Comparison of ENCODE assay signal across 9 mouse cellular contexts in genomic region chr2:173264467-173265128, GRCm38 (mm10). TPM values are rescaled to one million over a fixed set of nuclear protein-coding genes. Genes with fewer than 3 reads are reported as not detected.
DNase-seq lines count a peak whose midpoint lies in the region; ATAC-seq and TF ChIP-seq lines count a peak whose summit lies in the region.
"Had no signal": no experiment of that assay in that cellular context is flagged by ENCODE, and none has a peak within 500 bp of the region (broad histone marks: within the 10 kb centered on the region; RNA-seq: fewer than 3 reads in every experiment).

No protein-coding gene starts in this region.

- no peaks in the 10 kb centered on the region for H3K36me3 ChIP-seq in heart, embryonic 16.5 days (ENCODE audit: control insufficient read depth, insufficient read depth)
- H3K36me3 ChIP-seq in kidney, embryonic 15.5 days = no peaks in the 10 kb centered on the region
- no peaks in the 10 kb centered on the region for H3K36me3 ChIP-seq in midbrain, embryonic 16.5 days (ENCODE audit: control insufficient read depth, insufficient read depth, low read length)

- no peak overlapping the region for H3K4me3 ChIP-seq in heart, embryonic 16.5 days (ENCODE audit: low read length)
- no peak overlapping the region for H3K4me3 ChIP-seq in gastrocnemius, adult 2 months
- no peak overlapping the region for H3K4me3 ChIP-seq in kidney, embryonic 15.5 days (replicated peaks)
- no peak overlapping the region for H3K4me3 ChIP-seq in midbrain, embryonic 16.5 days (ENCODE audit: low read depth, low read length)

- no peak for TF ChIP-seq CTCF in gastrocnemius, adult 2 months (IDR thresholded peaks at IDR 0.05)

- H3K9me3 ChIP-seq in heart, embryonic 16.5 days (replicated peaks; ENCODE audit: control insufficient read depth, low read length) = no peaks in the 10 kb centered on the region
- no peaks in the 10 kb centered on the region for H3K9me3 ChIP-seq in kidney, embryonic 15.5 days (replicated peaks)
- no peaks in the 10 kb centered on the region for H3K9me3 ChIP-seq in midbrain, embryonic 16.5 days (replicated peaks; ENCODE audit: control insufficient read depth, low read length, poor library complexity, severe bottlenecking)

- no peak overlapping the region for H3K27ac ChIP-seq in heart, embryonic 16.5 days (ENCODE audit: low read length)
- peak overlapping the region; percentile 76 for H3K27ac ChIP-seq in gastrocnemius, adult 2 months
- peak overlapping the region; percentile 76 for H3K27ac ChIP-seq in kidney, embryonic 15.5 days
- H3K27ac ChIP-seq in midbrain, embryonic 16.5 days (ENCODE audit: low read length) = no peak overlapping the region

- WGBS in heart, embryonic 16.5 days = 32% methylated on average over 13 of the region's 13 CpGs
- WGBS in kidney, embryonic 15.5 days = 23% methylated on average over 13 of the region's 13 CpGs
- 23% methylated on average over 13 of the region's 13 CpGs for WGBS in midbrain, embryonic 16.5 days

- no peak for DNase-seq in heart, postnatal 14 days
- peak; percentile 82 for DNase-seq in Muller cell, postnatal 12 days (ENCODE audit: inconsistent ontology term)
- DNase-seq in gastrocnemius, adult 2 months = peak; percentile 87
- peak; percentile 75 for DNase-seq in thymus, postnatal 25 days
- DNase-seq in layer of hippocampus, adult 9-10 months (ENCODE audit: low spot score) = no peak

- peak; percentile 59 for ATAC-seq in heart, embryonic 16.5 days (replicated peaks; ENCODE audit: extremely low read depth, insufficient read depth, low FRiP score)
- peak; percentile 45 for ATAC-seq in kidney, embryonic 15.5 days (replicated peaks; ENCODE audit: low FRiP score)
- ATAC-seq in midbrain, embryonic 16.5 days = 0 out of 2 replicates have a peak, but pooled peaks have one; percentile 12

- no peak overlapping the region for H3K9ac ChIP-seq in heart, embryonic 16.5 days (ENCODE audit: low read length)
- H3K9ac ChIP-seq in kidney, embryonic 15.5 days = 0 out of 2 replicates have a peak overlapping the region, but pooled peaks have one; percentile 5
- H3K9ac ChIP-seq in midbrain, embryonic 16.5 days (ENCODE audit: low read depth, low read length) = no peak overlapping the region

- H3K27me3 ChIP-seq in heart, embryonic 16.5 days (ENCODE audit: control insufficient read depth, insufficient read depth, low read length) = no peaks in the 10 kb centered on the region
- no peaks in the 10 kb centered on the region; the same call in 1 of the 2 replicates for H3K27me3 ChIP-seq in kidney, embryonic 15.5 days
- H3K27me3 ChIP-seq in midbrain, embryonic 16.5 days (ENCODE audit: control insufficient read depth, insufficient read depth, low read depth, low read length) = no peaks in the 10 kb centered on the region

- H3K4me1 ChIP-seq in heart, embryonic 16.5 days (ENCODE audit: control insufficient read depth, insufficient read depth, low read length) = peaks cover 69% of the 10 kb centered on the region
- H3K4me1 ChIP-seq in kidney, embryonic 15.5 days = peaks cover 81% of the 10 kb centered on the region
- H3K4me1 ChIP-seq in midbrain, embryonic 16.5 days (ENCODE audit: control insufficient read depth, insufficient read depth, low read length) = peaks cover 21% of the 10 kb centered on the region

- H3K4me2 ChIP-seq in heart, embryonic 16.5 days (ENCODE audit: low read depth, low read length) = no peak overlapping the region
- no peak overlapping the region for H3K4me2 ChIP-seq in kidney, embryonic 15.5 days
- no peak overlapping the region for H3K4me2 ChIP-seq in midbrain, embryonic 16.5 days (ENCODE audit: low read length)

- intact Hi-C loops in heart, postnatal 14 days (cut with DNase I) = no loop called here
- intact Hi-C loops in gastrocnemius, adult 2 months (cut with DNase I) = loop anchor here (1.0 to 10.0 kb wide), 2 partner anchors 44 to 260 kb away; partner anchors contain the start of gene Rae1

RNA-seq across cellular contexts. Expression of gene Pmepa1, which starts 11.7 kb away (rescaled TPM):
- polyA plus RNA-seq in heart, embryonic 16.5 days (2015; fragmentation: Nextera tagmentation; extraction: Ambion mirVana) = 4.1 and 4.3 TPM in 2 replicates
- total RNA-seq in heart, postnatal 14 days (2021) = 10 to 100 TPM; 32.4 to 32.5 TPM
- 10 to 100 TPM; 20.0 to 24.4 TPM for total RNA-seq in gastrocnemius, adult 2 months (2021)
- 4.0 and 4.5 TPM in 2 replicates for polyA plus RNA-seq in kidney, embryonic 15.5 days (2015; fragmentation: Nextera tagmentation; extraction: Ambion mirVana)
- 3.4 and 4.5 TPM in 2 replicates for polyA plus RNA-seq in midbrain, embryonic 16.5 days (2015; fragmentation: Nextera tagmentation; extraction: Ambion mirVana)

RNA-seq across cellular contexts. Expression of gene Zbp1, which starts 45.9 kb away (rescaled TPM):
- 1.7 and 3.1 TPM in 2 replicates for polyA plus RNA-seq in heart, embryonic 16.5 days (2015; fragmentation: Nextera tagmentation; extraction: Ambion mirVana)
- under 1 TPM; 0.31 to 0.44 TPM for total RNA-seq in heart, postnatal 14 days (2021)
- not detected for total RNA-seq in gastrocnemius, adult 2 months (2021)
- 0.40 and 0.64 TPM in 2 replicates for polyA plus RNA-seq in kidney, embryonic 15.5 days (2015; fragmentation: Nextera tagmentation; extraction: Ambion mirVana)
- polyA plus RNA-seq in midbrain, embryonic 16.5 days (2015; fragmentation: Nextera tagmentation; extraction: Ambion mirVana) = 0.30 TPM in 1 of 2 replicates, not detected in the other
- total RNA-seq: layer of hippocampus, postnatal 10 days had no signal

Comparison
In these comparisons a context has a peak if more than half of its experiments do, and no peak if none do; other contexts are left out.
1. H3K27ac ChIP-seq: peak in gastrocnemius, adult 2 months (single experiment) and kidney, embryonic 15.5 days (single experiment); none in heart, embryonic 16.5 days (single experiment) and midbrain, embryonic 16.5 days (single experiment).
2. DNase-seq: peak in Muller cell, postnatal 12 days (single experiment), gastrocnemius, adult 2 months (single experiment) and thymus, postnatal 25 days (single experiment); none in heart, postnatal 14 days (0 of 2) and layer of hippocampus, adult 9-10 months (single experiment).
3. Peak in every context shown above with its lines, with median percentiles within 50 percentile points of each other: ATAC-seq.